Mouse (Mus musculus) myocyte (in vitro differentiated cells): ENCODE measurements at regions not wholly inside any gene's neighbourhood (a gene's known extent, or its start where the extent isn't known, plus 50 kb on each side); places are given as distances from the start of the nearest gene placed in this dataset.
"Not testable (repeated sequence)": the region's sequence is repeated elsewhere in the genome, so short reads cannot be mapped to it uniquely, and the experiment has no call there.

Source experiments
- H3K27me3 ChIP-seq: one replicate; pipeline ENCODE4 v1.6.1; 2011; ENCODE audit not compliant: control insufficient read depth, insufficient read depth, insufficient read length
- H3K36me3 ChIP-seq: one replicate; pipeline ENCODE4 v1.6.1; 2011; ENCODE audit not compliant: control insufficient read depth, insufficient read depth
- H3K4me2 ChIP-seq: one replicate; pipeline ENCODE4 v1.6.1; 2011; ENCODE audit warnings: low read depth, control low read depth
- H3K4me3 ChIP-seq: one replicate; pipeline ENCODE4 v1.5.1; 2011; ENCODE audit warnings: mild to moderate bottlenecking, control low read depth, moderate library complexity
- H3K79me2 ChIP-seq: one replicate; pipeline ENCODE4 v1.6.1; 2011; ENCODE audit not compliant: control insufficient read depth, insufficient read depth
- H3ac ChIP-seq: one replicate; pipeline ENCODE4 v1.6.1; 2011; ENCODE audit not compliant: control insufficient read depth, insufficient read length
- CEBPB ChIP-seq: IDR thresholded peaks from 2 replicates; pipeline ENCODE4 v1.6.1; 2011; ENCODE audit warnings: mild to moderate bottlenecking, moderate library complexity; ENCODE audit not compliant: poor library complexity, insufficient read depth, severe bottlenecking
- E2F4 ChIP-seq: IDR thresholded peaks from one replicate; pipeline ENCODE4 v1.6.1; 2011; ENCODE audit warnings: mild to moderate bottlenecking, control low read depth, moderate library complexity; ENCODE audit not compliant: insufficient read depth
- MAX ChIP-seq: IDR thresholded peaks from one replicate; pipeline ENCODE4 v1.6.1; 2011; ENCODE audit warnings: low read depth, mild to moderate bottlenecking, control low read depth
- MYOD1 ChIP-seq, 3 experiments: IDR thresholded peaks; one replicate each; pipeline ENCODE4 v1.6.1; 2011; ENCODE audit warnings: control low read depth in 2 of 3, low read depth in 2 of 3, mild to moderate bottlenecking in 2 of 3, moderate library complexity in 1 of 3; ENCODE audit not compliant: insufficient read length in 2 of 3, control insufficient read depth in 1 of 3
- MYOG ChIP-seq, 3 experiments: IDR thresholded peaks; one replicate each; pipeline ENCODE4 v1.6.1; 2011; ENCODE audit warnings: control low read depth in 2 of 3, low read depth in 2 of 3, mild to moderate bottlenecking in 2 of 3; ENCODE audit not compliant: insufficient read length in 2 of 3, control insufficient read depth in 1 of 3, insufficient read depth in 1 of 3
- POLR2A ChIP-seq: IDR thresholded peaks from one replicate; pipeline ENCODE4 v1.6.1; 2011; ENCODE audit warnings: low read depth, mild to moderate bottlenecking, control low read depth, moderate library complexity; ENCODE audit not compliant: insufficient read length
- POLR2AphosphoS2 ChIP-seq: IDR thresholded peaks from one replicate; pipeline ENCODE4 v1.6.1; 2011; ENCODE audit warnings: low read depth, control low read depth; ENCODE audit not compliant: insufficient read length
- REST ChIP-seq: IDR thresholded peaks from one replicate; pipeline ENCODE4 v1.6.1; 2011; ENCODE audit warnings: mild to moderate bottlenecking, control low read depth, moderate library complexity; ENCODE audit not compliant: insufficient read depth, insufficient read length
- SRF ChIP-seq: IDR thresholded peaks from one replicate; pipeline ENCODE4 v1.6.1; 2011; ENCODE audit warnings: low read depth; ENCODE audit not compliant: control insufficient read depth, insufficient read length
- TCF12 ChIP-seq: IDR thresholded peaks from one replicate; pipeline ENCODE4 v1.6.1; 2011; ENCODE audit warnings: mild to moderate bottlenecking, control low read depth; ENCODE audit not compliant: poor library complexity, insufficient read depth, severe bottlenecking
- TCF3 ChIP-seq: IDR thresholded peaks from one replicate; pipeline ENCODE4 v1.6.1; 2011; ENCODE audit warnings: low read depth, control low read depth; ENCODE audit not compliant: insufficient read length
- USF1 ChIP-seq: IDR thresholded peaks from one replicate; pipeline ENCODE4 v1.6.1; 2011; ENCODE audit warnings: low read depth, mild to moderate bottlenecking, control low read depth, moderate library complexity

DNA sequence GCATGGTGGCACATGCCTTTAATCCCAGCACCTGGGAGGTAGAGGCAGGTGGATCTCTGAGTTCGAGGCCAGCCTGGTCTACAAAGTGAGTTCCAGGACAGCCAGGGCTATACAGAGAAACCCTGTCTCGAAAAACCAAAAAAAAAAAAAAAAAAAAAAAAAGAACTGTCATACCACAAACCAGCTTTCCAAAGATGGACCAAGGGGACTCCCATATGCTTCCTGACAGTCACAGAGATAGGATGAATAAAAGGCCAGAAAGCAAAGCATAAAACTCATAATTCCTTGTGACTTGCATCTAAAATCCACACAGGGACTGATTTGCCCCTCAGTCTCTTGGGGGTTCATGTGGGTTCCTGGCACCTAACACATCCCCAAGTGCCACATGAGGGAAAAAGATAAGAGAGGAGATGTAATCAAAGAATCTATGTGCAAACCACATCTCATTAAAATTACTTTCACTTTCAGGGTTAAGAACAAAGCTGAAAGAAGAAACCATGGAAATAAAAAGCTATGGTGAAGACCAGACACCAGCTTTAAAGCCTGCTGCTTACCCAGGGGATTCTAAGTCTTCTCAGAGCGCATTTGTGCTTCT, 241.4 kb downstream of the Pten start:
- no peaks in the 10 kb centered on the region for H3K36me3 ChIP-seq
- no peak overlapping the region for H3ac ChIP-seq
- no peak for TF ChIP-seq MYOG (IDR thresholded peaks at IDR 0.05; ENCODE audit: control insufficient read depth in 1 of 3, insufficient read depth in 1 of 3, insufficient read length in 2 of 3, low read depth in 2 of 3)
- TF ChIP-seq MAX = no peak
- no peak for TF ChIP-seq POLR2AphosphoS2
- no peak for TF ChIP-seq MYOD1 (IDR thresholded peaks at IDR 0.05; ENCODE audit: control insufficient read depth in 1 of 3, insufficient read length in 2 of 3, low read depth in 2 of 3)
- no peaks in the 10 kb centered on the region for H3K27me3 ChIP-seq
- H3K79me2 ChIP-seq = no peaks in the 10 kb centered on the region
- no peak overlapping the region for H3K4me2 ChIP-seq
- no peak overlapping the region for H3K4me3 ChIP-seq

DNA sequence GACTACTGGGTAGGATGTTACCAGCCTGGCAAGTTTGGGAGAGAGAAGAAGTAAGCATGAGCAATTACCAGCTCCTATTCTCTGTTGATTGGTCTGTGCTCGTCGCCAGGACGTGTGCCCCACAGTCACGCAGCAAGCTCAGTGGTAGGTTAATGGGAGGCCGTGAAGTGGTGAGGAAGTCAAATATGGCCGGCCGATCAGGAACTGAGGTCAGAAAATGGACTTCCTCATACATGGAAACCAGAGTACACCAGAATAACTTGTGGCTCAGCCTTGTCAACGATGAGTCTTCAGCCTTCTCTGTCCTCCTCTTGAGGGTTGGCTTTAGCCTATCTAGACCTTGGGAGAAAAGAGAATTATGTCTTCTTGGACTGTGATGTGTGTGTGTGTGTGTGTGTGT, 250.3 kb downstream of the Pten start:
- Histone ChIP-seq H3K4me3 (no peak overlapping the region), H3K79me2 (no peaks in the 10 kb centered on the region), H3K36me3 (no peaks in the 10 kb centered on the region), H3K27me3 (no peaks in the 10 kb centered on the region), H3K4me2 (no peak overlapping the region), H3ac (no peak overlapping the region)
- TF ChIP-seq REST = no peak
- TF ChIP-seq MAX = no peak
- no peak for TF ChIP-seq MYOG (IDR thresholded peaks at IDR 0.05; ENCODE audit: control insufficient read depth in 1 of 3, insufficient read depth in 1 of 3, insufficient read length in 2 of 3, low read depth in 2 of 3)
- no peak for TF ChIP-seq E2F4
- TF ChIP-seq POLR2AphosphoS2 = no peak
- TF ChIP-seq POLR2A = no peak
- TF ChIP-seq SRF = no peak
- no peak for TF ChIP-seq CEBPB
- TF ChIP-seq MYOD1 (IDR thresholded peaks at IDR 0.05; ENCODE audit: control insufficient read depth in 1 of 3, insufficient read length in 2 of 3, low read depth in 2 of 3) = no peak
- no peak for TF ChIP-seq TCF12
- no peak for TF ChIP-seq USF1
- TF ChIP-seq TCF3 = no peak

DNA sequence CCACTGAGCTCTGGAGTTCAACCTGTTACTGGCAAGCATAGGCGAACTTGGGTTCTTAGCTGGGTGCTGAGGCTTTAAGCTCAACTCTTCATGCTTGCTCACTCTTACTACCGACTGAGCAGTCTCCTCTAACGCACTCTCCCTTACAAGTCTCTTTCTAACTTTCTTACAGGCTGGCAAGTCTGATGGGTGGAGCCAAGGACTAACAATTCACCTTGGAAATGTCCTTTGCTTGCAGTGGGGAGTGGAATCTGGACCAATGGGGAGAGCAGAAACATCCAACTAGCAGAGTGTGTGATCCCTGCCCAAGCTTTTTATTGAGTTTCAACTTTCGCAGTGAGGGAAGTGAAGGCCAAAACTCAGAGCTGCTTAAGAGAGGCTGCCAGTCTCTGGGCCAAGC, 250.8 kb downstream of the Pten start:
- no peak overlapping the region for H3K4me2 ChIP-seq
- H3K36me3 ChIP-seq = no peaks in the 10 kb centered on the region
- no peak overlapping the region for H3K4me3 ChIP-seq
- no peaks in the 10 kb centered on the region for H3K27me3 ChIP-seq
- no peak overlapping the region for H3ac ChIP-seq
- no peaks in the 10 kb centered on the region for H3K79me2 ChIP-seq
- no peak for TF ChIP-seq MYOG (IDR thresholded peaks at IDR 0.05; ENCODE audit: control insufficient read depth in 1 of 3, insufficient read depth in 1 of 3, insufficient read length in 2 of 3, low read depth in 2 of 3)
- TF ChIP-seq SRF = no peak
- no peak for TF ChIP-seq POLR2A
- no peak for TF ChIP-seq TCF3
- no peak for TF ChIP-seq REST
- no peak for TF ChIP-seq POLR2AphosphoS2
- no peak for TF ChIP-seq E2F4
- TF ChIP-seq TCF12 = no peak
- TF ChIP-seq USF1 = no peak
- no peak for TF ChIP-seq CEBPB
- TF ChIP-seq MYOD1 (IDR thresholded peaks at IDR 0.05; ENCODE audit: control insufficient read depth in 1 of 3, insufficient read length in 2 of 3, low read depth in 2 of 3) = no peak
- TF ChIP-seq MAX = no peak

DNA sequence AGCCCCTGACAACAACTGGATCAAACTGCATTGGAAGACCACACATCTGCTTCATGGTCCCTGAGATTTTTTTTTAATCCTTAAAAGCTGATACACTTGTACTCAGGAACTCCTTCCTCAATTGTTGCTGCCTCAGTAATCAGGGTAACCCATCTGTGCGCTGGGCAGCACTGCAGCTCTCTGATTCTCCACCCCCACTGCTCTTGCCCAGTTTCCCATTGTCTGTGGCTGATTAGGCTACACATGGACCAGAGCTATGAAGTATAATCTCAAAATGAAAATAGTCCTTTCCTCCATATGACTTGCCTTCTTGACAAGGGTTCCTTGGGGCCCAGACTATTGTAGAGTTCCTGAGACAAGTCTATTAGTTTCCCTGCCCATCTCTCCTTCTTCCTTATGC, 251.5 kb downstream of the Pten start:
- TF ChIP-seq E2F4 = no peak
- TF ChIP-seq MYOD1 (IDR thresholded peaks at IDR 0.05; ENCODE audit: control insufficient read depth in 1 of 3, insufficient read length in 2 of 3, low read depth in 2 of 3) = no peak
- TF ChIP-seq CEBPB = no peak
- TF ChIP-seq REST = no peak
- TF ChIP-seq POLR2AphosphoS2 = no peak
- no peak for TF ChIP-seq TCF12
- no peak for TF ChIP-seq MYOG (IDR thresholded peaks at IDR 0.05; ENCODE audit: control insufficient read depth in 1 of 3, insufficient read depth in 1 of 3, insufficient read length in 2 of 3, low read depth in 2 of 3)
- no peak for TF ChIP-seq TCF3
- TF ChIP-seq MAX = no peak
- no peak for TF ChIP-seq USF1
- TF ChIP-seq POLR2A = no peak
- no peak for TF ChIP-seq SRF
- Histone ChIP-seq H3K4me3 (no peak overlapping the region), H3K4me2 (no peak overlapping the region), H3K79me2 (no peaks in the 10 kb centered on the region), H3ac (no peak overlapping the region), H3K27me3 (no peaks in the 10 kb centered on the region), H3K36me3 (no peaks in the 10 kb centered on the region)

DNA sequence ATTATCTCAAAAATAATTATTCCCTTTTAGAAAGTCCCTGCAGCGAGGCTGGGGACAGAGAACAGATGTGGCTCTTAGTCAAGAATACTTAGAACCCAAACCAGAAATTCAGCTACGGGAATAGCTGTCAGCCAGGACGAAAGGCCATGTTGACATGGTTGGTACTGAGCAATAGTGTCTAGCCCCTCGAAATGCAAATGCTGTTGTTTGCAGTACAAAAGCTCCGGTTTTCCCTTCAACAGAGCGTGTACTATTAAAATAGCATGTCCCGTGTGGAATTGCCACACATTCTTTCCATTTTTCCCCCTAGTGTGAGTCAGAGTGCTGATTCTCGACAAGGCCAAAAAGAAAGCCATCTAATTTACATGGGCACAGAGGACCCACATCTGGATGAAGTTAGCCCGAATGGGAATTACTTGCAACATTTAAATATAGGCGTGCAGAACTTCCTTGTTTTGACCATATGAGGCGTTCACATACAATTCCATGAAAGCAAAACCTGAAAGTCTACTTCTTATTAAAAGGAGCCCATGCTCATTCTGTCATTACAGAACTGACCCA, 253.7 kb downstream of the Pten start:
- Histone ChIP-seq H3K27me3 (no peaks in the 10 kb centered on the region), H3K79me2 (no peaks in the 10 kb centered on the region)
- TF ChIP-seq USF1 (no peak), SRF (no peak), MYOD1 (IDR thresholded peaks at IDR 0.05; ENCODE audit: control insufficient read depth in 1 of 3, insufficient read length in 2 of 3, low read depth in 2 of 3) (no peak), TCF3 (no peak), POLR2AphosphoS2 (no peak), E2F4 (no peak), MAX (no peak), TCF12 (no peak), CEBPB (no peak), REST (no peak), POLR2A (no peak), MYOG (IDR thresholded peaks at IDR 0.05; ENCODE audit: control insufficient read depth in 1 of 3, insufficient read depth in 1 of 3, insufficient read length in 2 of 3, low read depth in 2 of 3) (no peak)

DNA sequence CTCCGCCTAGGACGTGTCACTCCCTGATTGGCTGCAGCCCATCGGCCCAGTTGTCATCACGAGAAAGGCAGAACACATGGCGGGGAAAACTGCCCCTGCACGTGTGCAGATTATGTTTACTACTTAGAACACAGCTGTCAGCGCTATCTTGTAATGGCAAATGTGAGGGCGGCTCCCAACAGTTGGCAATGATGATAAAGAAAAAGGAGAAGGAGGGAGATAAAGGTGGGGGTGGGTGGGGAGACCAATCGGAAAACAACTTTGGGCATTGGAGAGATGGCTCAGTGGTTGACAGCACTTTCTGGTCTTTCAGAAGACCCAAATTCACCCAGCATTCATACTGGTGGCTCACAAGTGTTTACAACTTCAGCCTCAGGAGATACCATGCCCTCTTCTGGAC, 257.6 kb downstream of the Pten start:
- H3K4me3 ChIP-seq, H3K27me3 ChIP-seq, H3K4me2 ChIP-seq, H3K79me2 ChIP-seq, H3ac ChIP-seq, H3K36me3 ChIP-seq: not testable (repeated sequence)

More for the DNA sequence above, 253.7 kb downstream of the Pten start:
- Histone ChIP-seq H3K4me3 (no peak overlapping the region), H3K36me3 (no peaks in the 10 kb centered on the region), H3K4me2 (no peak overlapping the region), H3ac (no peak overlapping the region)
